Mouse (Mus musculus) olfactory bulb, adult 2 months (tissue): ENCODE measurements around the gene Anln. TPM values are rescaled to one million over a fixed set of nuclear protein-coding genes. Genes with fewer than 3 reads are reported as not detected.
"Not testable (repeated sequence)": the region's sequence is repeated elsewhere in the genome, so short reads cannot be mapped to it uniquely, and the experiment has no call there.

Experiments
- H3K27ac ChIP-seq: fragments of 200-500 bp; 2 replicates; pipeline ENCODE4 v1.5.1; 2012; ENCODE audit warnings: low read depth, low read length; ENCODE audit not compliant: insufficient read depth
- H3K4me1 ChIP-seq: fragments of 200-500 bp; 2 replicates; pipeline ENCODE4 v1.6.1; 2012; ENCODE audit warnings: low read length; ENCODE audit not compliant: control insufficient read depth, insufficient read depth
- H3K4me3 ChIP-seq: fragments of 200-500 bp; 2 replicates; pipeline ENCODE4 v1.5.1; 2012; ENCODE audit warnings: mild to moderate bottlenecking, low read depth, low read length, moderate library complexity; ENCODE audit not compliant: insufficient read depth
- CTCF ChIP-seq: fragments of 200-500 bp; IDR thresholded peaks from 2 replicates; pipeline ENCODE4 v1.5.1; 2012; ENCODE audit warnings: low read depth, mild to moderate bottlenecking, low read length, moderate library complexity; ENCODE audit not compliant: insufficient read depth
- POLR2A ChIP-seq: fragments of 200-500 bp; IDR thresholded peaks from 2 replicates; pipeline ENCODE4 v1.6.1; 2012; ENCODE audit warnings: mild to moderate bottlenecking, low read depth, low read length, moderate library complexity; ENCODE audit not compliant: insufficient read depth
- WGBS: fragments of 180-500 bp; shearing (Covaris S2); methylation state at CpG from one replicate; pipeline ENCODE4 v1.1.7; 2018; 5-methylcytosine and 5-hydroxymethylcytosine counted together
- polyA plus RNA-seq: library from polyadenylated mRNA; stranded (reverse); fragments of >200 nt; gene quantifications from 2 replicates; pipeline ENCODE4 v1.2.4, GENCODE M21; 2012; ENCODE audit warnings: low replicate concordance; ENCODE audit not compliant: missing spikeins, insufficient read depth, insufficient read length

The Anln gene
- polyA plus RNA-seq, 1 experiment = not detected

DNA sequence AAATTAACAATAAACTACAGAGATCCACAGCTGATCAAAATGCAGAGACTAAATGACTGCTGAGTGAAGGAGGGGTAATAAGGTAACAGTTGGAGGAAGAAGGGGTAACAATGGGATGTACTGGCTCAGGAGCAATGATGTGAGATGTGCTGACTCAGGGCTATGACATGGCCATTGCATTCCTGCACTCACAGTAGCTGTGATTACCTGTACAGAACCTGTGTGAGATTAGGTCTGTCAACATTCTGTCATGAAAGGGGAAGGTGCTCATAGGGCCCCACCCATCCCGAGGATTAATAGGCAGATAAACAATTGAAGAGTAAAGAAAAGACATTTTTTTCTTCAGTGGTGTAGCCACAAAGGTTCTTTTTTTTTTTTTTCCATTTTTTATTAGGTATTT is 48.7 kb downstream of the Anln start:
- Histone ChIP-seq H3K27ac (no peak overlapping the region), H3K4me1 (no peaks in the 10 kb centered on the region), H3K4me3 (no peak overlapping the region)
- no peak for TF ChIP-seq POLR2A
- no peak for TF ChIP-seq CTCF
- WGBS = 81% methylated on average over 1 of the region's 1 CpGs

DNA sequence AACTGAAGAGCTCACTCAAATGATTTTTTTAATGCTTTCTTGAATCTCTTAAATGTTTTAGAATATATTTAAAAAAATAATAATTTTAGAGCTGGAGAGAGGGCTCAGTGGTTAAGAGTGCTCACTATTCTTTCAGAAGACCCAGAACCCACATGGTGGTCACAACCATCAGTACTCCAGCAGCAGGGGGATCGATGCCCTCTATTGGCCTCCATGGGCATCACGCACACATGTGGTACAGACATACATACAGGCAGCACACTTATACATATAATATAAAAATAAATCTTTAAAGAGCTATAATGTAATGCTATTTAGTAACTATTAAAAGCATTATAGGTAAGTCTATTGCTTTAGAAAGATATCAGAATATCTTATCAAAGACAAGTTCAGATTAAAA is 51.8 kb downstream of the Anln start:
- Histone ChIP-seq H3K4me3 (no peak overlapping the region), H3K27ac (no peak overlapping the region), H3K4me1 (no peaks in the 10 kb centered on the region)
- WGBS = 93% methylated on average over 2 of the region's 2 CpGs
- no peak for TF ChIP-seq CTCF
- no peak for TF ChIP-seq POLR2A

DNA sequence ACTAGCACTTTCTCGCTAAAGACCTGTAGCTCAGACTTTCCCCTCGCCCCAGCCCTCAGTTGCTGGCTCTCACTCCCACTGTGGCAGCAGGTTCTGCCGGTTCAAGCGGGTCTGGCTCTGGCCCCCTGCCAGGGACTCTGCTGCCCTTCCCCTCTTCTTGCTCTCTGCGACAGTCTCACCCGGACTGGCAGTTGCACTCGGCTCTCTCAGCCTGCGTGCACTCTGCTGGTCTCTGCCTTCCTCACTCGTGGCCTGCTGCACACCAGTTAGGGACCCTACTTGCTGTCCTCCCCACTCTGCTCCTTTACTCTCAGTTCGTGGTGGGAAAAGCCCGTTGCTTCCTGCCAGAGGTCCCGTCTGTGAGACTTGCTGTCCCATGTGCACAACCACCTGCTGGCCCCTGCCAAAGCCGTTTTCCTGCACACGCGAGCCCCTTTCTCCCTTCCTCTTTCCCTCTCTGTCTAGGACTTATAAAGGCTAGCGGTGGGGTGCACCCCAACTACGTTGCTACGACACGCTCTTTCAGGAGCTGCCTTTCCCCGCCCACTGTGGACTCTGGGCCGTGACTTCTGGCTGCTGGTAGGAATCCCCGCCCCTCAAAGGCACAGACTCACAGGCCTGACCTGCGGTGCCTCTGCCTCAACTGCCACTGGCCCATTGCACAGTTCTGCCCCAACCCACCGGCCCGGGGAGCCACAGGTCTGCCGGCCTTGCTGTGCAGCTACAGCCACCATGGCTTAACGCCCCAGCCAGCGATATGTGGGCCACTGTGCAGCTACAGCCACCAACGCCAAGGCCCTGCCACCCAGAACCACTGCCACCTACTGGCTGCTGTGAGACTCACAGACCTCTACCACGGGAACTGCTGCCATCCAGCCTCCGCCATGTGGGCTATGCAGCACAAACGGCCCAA is 61.3 kb downstream of the Anln start:
- WGBS = 4% methylated on average over 32 of the region's 32 CpGs
- peak overlapping the region; percentile 43 for H3K4me3 ChIP-seq
- no peak overlapping the region for H3K27ac ChIP-seq
- TF ChIP-seq POLR2A (no peak), CTCF (peak; percentile 95)
- H3K4me1 ChIP-seq = peaks cover 10% of the 10 kb centered on the region

DNA sequence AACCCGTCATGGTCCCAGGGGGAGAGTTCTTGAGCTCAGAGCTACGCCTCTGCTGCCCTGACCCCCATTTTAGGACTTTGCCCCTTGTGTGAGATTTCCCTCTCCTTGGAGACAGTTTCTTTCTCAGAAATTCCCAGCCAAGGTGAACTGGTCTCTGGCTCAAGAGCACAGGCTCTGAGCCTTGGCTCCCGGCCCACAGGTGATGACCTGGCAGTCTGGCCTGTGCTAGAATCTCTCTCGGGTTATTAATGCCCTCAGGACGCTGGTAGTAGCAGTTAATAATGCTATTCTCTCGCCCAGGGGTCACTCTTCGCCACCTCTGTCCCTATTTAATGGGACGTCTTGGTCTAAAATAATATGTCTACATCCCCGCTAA is 61.9 kb downstream of the Anln start:
- TF ChIP-seq CTCF (no peak), POLR2A (no peak)
- Histone ChIP-seq H3K4me1 (peaks cover 10% of the 10 kb centered on the region), H3K27ac (no peak overlapping the region), H3K4me3 (no peak overlapping the region)
- WGBS = 34% methylated on average over 9 of the region's 9 CpGs

DNA sequence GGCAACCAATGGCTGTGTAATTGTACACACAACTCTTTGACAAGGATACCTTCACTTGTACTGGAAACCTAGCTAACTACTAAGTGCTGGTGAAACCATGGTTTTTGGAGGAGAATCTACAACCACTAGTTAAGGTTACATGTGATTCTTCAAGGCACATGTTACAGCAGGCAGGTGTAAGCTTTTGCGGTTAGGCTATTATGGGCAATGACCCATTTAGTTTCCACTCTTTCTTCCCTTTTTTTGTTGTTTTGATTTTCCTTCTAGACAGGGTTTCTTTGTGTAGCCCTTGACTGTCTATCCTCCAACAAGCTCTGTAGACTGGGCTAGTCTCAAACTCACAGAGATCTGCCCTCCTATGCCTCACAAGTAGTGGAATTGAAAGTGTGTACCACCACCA is 64.4 kb downstream of the Anln start:
- Histone ChIP-seq H3K4me1 (peaks cover 10% of the 10 kb centered on the region), H3K27ac (no peak overlapping the region), H3K4me3 (no peak overlapping the region)
- TF ChIP-seq POLR2A (no peak), CTCF (no peak)
- WGBS = 93% methylated on average over 1 of the region's 1 CpGs

DNA sequence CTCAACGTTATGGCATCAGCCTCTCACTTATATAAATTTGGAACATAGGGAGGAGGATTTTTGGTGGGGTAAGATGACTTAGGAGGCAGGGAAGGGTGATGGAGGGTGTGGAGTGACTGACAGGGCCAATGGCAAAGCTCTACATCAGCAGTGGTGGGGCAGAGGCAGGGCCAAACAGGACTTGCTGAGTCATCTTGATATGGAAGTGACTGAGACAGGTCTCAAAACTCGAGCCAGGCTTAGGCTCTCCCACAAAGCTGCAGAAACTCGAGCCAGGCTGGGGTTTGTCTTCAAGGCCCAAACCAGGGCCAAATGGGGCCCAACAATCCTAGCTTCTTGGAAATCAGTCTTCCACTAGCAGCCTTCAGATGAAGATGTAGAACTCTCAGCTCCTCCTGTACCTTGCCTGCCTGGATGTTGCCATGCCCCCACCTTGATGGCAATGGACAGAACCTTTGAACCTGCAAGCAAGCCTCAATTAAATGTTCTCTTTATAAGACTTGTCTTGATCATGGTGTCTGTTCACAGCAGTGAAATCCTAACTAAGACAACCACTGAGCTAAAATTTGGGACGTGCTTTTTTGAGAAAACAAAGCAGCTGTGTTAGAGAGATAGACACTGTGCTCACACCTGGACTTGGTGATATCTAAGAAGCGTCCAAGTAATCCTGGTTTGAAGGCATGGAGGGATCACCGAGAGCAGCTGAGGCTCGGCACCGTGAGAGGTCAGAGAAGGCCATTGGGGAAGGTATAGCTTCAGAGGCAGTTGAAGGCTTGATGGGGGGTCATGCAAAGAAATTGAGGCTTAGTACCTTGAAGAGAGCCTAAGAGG is 66.4 kb downstream of the Anln start:
- Histone ChIP-seq H3K4me3 (no peak overlapping the region), H3K27ac (no peak overlapping the region), H3K4me1 (peaks cover 3% of the 10 kb centered on the region; the same call in 1 of the 2 replicates)
- TF ChIP-seq CTCF = no peak
- no peak for TF ChIP-seq POLR2A
- 84% methylated on average over 8 of the region's 8 CpGs for WGBS

DNA sequence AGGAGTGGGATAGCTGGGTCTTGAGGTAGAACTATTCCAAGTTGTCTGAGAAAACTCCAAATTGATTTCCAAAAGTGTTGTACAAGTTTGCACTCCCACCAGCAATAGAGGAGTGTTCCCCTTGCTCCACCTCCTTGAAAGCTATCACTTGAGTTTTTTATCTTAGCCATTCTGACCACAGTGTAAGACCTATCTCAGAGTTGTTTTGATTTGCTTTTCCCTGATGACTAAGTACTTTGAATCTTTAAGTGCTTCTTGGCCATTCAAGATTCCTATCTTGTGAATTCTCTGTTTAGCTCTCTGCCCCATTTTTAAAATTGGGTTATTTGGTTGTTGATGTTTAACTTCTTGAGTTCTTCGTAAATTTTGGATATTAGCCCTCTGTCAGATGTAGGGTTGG is 69.9 kb downstream of the Anln start:
- H3K27ac ChIP-seq = no peak overlapping the region
- 91% methylated on average over 1 of the region's 1 CpGs for WGBS
- no peaks in the 10 kb centered on the region for H3K4me1 ChIP-seq
- TF ChIP-seq POLR2A (no peak), CTCF (no peak)
- no peak overlapping the region for H3K4me3 ChIP-seq

DNA sequence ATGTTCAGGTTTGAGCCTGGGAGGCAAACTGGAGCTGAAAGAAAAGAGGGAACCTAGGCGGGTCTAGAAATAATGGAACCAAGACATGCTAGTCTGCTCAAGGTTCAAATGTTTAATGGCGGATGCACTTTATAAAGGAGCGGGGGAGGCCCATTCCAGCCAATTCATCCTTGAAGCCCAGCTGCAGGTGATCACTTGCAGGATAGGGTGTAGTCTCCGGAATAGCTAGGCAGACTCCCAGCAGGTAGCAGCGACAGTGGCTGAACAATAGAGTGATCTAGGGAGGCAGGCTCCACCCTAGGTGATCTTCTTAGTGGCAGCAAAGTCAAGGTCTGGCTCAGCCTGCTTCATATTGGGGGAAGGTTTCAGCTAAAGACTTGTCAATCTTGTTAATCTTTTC is 72.9 kb downstream of the Anln start:
- H3K4me1 ChIP-seq, H3K4me3 ChIP-seq, H3K27ac ChIP-seq: not testable (repeated sequence)
- 76% methylated on average over 5 of the region's 5 CpGs for WGBS

DNA sequence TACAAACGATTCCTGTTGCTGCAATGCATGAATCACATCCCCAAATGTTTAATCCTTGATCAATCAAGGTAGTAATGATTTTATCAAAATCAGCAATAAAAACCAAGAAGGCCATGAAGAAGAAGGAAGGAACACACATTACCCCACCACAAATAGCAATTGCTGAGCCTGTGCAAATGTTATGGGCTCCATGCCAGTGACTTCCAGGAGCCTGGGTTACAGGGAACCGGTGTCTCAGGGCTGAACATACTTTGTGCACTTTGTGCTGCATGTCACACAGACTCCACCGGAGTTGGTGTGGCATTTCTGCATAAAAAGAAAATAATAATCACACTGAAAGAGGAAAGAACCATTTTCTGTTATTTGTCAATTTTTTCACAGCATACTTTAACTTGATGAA is 74.9 kb downstream of the Anln start:
- no peak overlapping the region for H3K27ac ChIP-seq
- H3K4me3 ChIP-seq = no peak overlapping the region
- 65% methylated on average over 3 of the region's 3 CpGs for WGBS
- no peaks in the 10 kb centered on the region for H3K4me1 ChIP-seq
- no peak for TF ChIP-seq CTCF
- no peak for TF ChIP-seq POLR2A
